Mouse (Mus musculus): Measurements from ENCODE around the gene St6gal1. TPM values are rescaled to one million over a fixed set of nuclear protein-coding genes. Genes with fewer than 3 reads are reported as not detected.
A peak's percentile ranks its signal among the peaks of the same experiment; 100 is the strongest.

Gene St6gal1
- polyA plus RNA-seq, 1 experiment: 5.7 TPM

- Histone ChIP-seq H3ac (ENCODE audit: control insufficient read depth, insufficient read length) (no peak overlapping the region), H3K27me3 (ENCODE audit: control insufficient read depth, insufficient read depth, insufficient read length) (no peaks in the 10 kb centered on the region), H3K36me3 (ENCODE audit: control insufficient read depth, insufficient read depth) (no peaks in the 10 kb centered on the region), H3K4me2 (ENCODE audit: low read depth) (no peak overlapping the region), H3K79me2 (ENCODE audit: control insufficient read depth, insufficient read depth) (no peaks in the 10 kb centered on the region), H3K4me3 (no peak overlapping the region)
- no peak for TF ChIP-seq USF1 (IDR thresholded peaks at IDR 0.05; ENCODE audit: low read depth)
- TF ChIP-seq REST (IDR thresholded peaks at IDR 0.05; ENCODE audit: insufficient read depth, insufficient read length): no peak
- TF ChIP-seq E2F4 (IDR thresholded peaks at IDR 0.05; ENCODE audit: insufficient read depth): no peak
Observed at GRCm38 (mm10) chr16:23294747-23295146, 70.2 kb downstream of the St6gal1 start.

GRCm38 (mm10) chr16:23295720-23296119 lies 71.2 kb downstream of the St6gal1 start:
- Histone ChIP-seq H3K79me2 (ENCODE audit: control insufficient read depth, insufficient read depth) (no peaks in the 10 kb centered on the region), H3ac (ENCODE audit: control insufficient read depth, insufficient read length) (no peak overlapping the region), H3K27me3 (ENCODE audit: control insufficient read depth, insufficient read depth, insufficient read length) (no peaks in the 10 kb centered on the region), H3K4me3 (no peak overlapping the region), H3K4me2 (ENCODE audit: low read depth) (peak overlapping the region; percentile 16), H3K36me3 (ENCODE audit: control insufficient read depth, insufficient read depth) (no peaks in the 10 kb centered on the region)
- TF ChIP-seq CEBPB (IDR thresholded peaks at IDR 0.05; ENCODE audit: insufficient read depth, poor library complexity, severe bottlenecking) (0 out of 2 replicates have a peak, but pooled peaks have one; percentile 4), E2F4 (IDR thresholded peaks at IDR 0.05; ENCODE audit: insufficient read depth) (no peak), REST (IDR thresholded peaks at IDR 0.05; ENCODE audit: insufficient read depth, insufficient read length) (no peak), MYOG (IDR thresholded peaks at IDR 0.05; ENCODE audit: control insufficient read depth in 1 of 3, insufficient read depth in 1 of 3, insufficient read length in 2 of 3, low read depth in 2 of 3) (peak in 1 of 3 experiments; percentile 28), POLR2A (IDR thresholded peaks at IDR 0.05; ENCODE audit: insufficient read length, low read depth) (no peak), TCF3 (IDR thresholded peaks at IDR 0.05; ENCODE audit: insufficient read length, low read depth) (no peak), MAX (IDR thresholded peaks at IDR 0.05; ENCODE audit: low read depth) (no peak), MYOD1 (IDR thresholded peaks at IDR 0.05; ENCODE audit: control insufficient read depth in 1 of 3, insufficient read length in 2 of 3, low read depth in 2 of 3) (no peak), POLR2AphosphoS2 (IDR thresholded peaks at IDR 0.05; ENCODE audit: insufficient read length, low read depth) (no peak), SRF (IDR thresholded peaks at IDR 0.05; ENCODE audit: control insufficient read depth, insufficient read length, low read depth) (no peak), USF1 (IDR thresholded peaks at IDR 0.05; ENCODE audit: low read depth) (no peak), TCF12 (IDR thresholded peaks at IDR 0.05; ENCODE audit: insufficient read depth, poor library complexity, severe bottlenecking) (no peak)

GRCm38 (mm10) chr16:23296721-23297120 lies 72.2 kb downstream of the St6gal1 start:
- no peaks in the 10 kb centered on the region for H3K27me3 ChIP-seq (ENCODE audit: control insufficient read depth, insufficient read depth, insufficient read length)

GRCm38 (mm10) chr16:23298441-23298840 lies 73.9 kb downstream of the St6gal1 start:
- Histone ChIP-seq H3K27me3 (ENCODE audit: control insufficient read depth, insufficient read depth, insufficient read length) (no peaks in the 10 kb centered on the region), H3K4me3 (no peak overlapping the region)
- TF ChIP-seq POLR2A (IDR thresholded peaks at IDR 0.05; ENCODE audit: insufficient read length, low read depth) (no peak), USF1 (IDR thresholded peaks at IDR 0.05; ENCODE audit: low read depth) (no peak), CEBPB (IDR thresholded peaks at IDR 0.05; ENCODE audit: insufficient read depth, poor library complexity, severe bottlenecking) (no peak), MAX (IDR thresholded peaks at IDR 0.05; ENCODE audit: low read depth) (no peak), MYOD1 (IDR thresholded peaks at IDR 0.05; ENCODE audit: control insufficient read depth in 1 of 3, insufficient read length in 2 of 3, low read depth in 2 of 3) (no peak), REST (IDR thresholded peaks at IDR 0.05; ENCODE audit: insufficient read depth, insufficient read length) (no peak), MYOG (IDR thresholded peaks at IDR 0.05; ENCODE audit: control insufficient read depth in 1 of 3, insufficient read depth in 1 of 3, insufficient read length in 2 of 3, low read depth in 2 of 3) (no peak)

More at GRCm38 (mm10) chr16:23296721-23297120, 72.2 kb downstream of the St6gal1 start:
- H3K79me2 ChIP-seq (ENCODE audit: control insufficient read depth, insufficient read depth): no peaks in the 10 kb centered on the region
- H3ac ChIP-seq (ENCODE audit: control insufficient read depth, insufficient read length): no peak overlapping the region
- H3K4me2 ChIP-seq (ENCODE audit: low read depth): no peak overlapping the region
- H3K36me3 ChIP-seq (ENCODE audit: control insufficient read depth, insufficient read depth): no peaks in the 10 kb centered on the region
- TF ChIP-seq MYOG (IDR thresholded peaks at IDR 0.05; ENCODE audit: control insufficient read depth in 1 of 3, insufficient read depth in 1 of 3, insufficient read length in 2 of 3, low read depth in 2 of 3): no peak
- no peak for TF ChIP-seq POLR2AphosphoS2 (IDR thresholded peaks at IDR 0.05; ENCODE audit: insufficient read length, low read depth)
- no peak for TF ChIP-seq TCF3 (IDR thresholded peaks at IDR 0.05; ENCODE audit: insufficient read length, low read depth)
- no peak for TF ChIP-seq USF1 (IDR thresholded peaks at IDR 0.05; ENCODE audit: low read depth)
- no peak for TF ChIP-seq MAX (IDR thresholded peaks at IDR 0.05; ENCODE audit: low read depth)
- TF ChIP-seq TCF12 (IDR thresholded peaks at IDR 0.05; ENCODE audit: insufficient read depth, poor library complexity, severe bottlenecking): no peak
- no peak for TF ChIP-seq SRF (IDR thresholded peaks at IDR 0.05; ENCODE audit: control insufficient read depth, insufficient read length, low read depth)
- TF ChIP-seq CEBPB (IDR thresholded peaks at IDR 0.05; ENCODE audit: insufficient read depth, poor library complexity, severe bottlenecking): no peak
- no peak for TF ChIP-seq POLR2A (IDR thresholded peaks at IDR 0.05; ENCODE audit: insufficient read length, low read depth)
- TF ChIP-seq E2F4 (IDR thresholded peaks at IDR 0.05; ENCODE audit: insufficient read depth): no peak
- no peak for TF ChIP-seq MYOD1 (IDR thresholded peaks at IDR 0.05; ENCODE audit: control insufficient read depth in 1 of 3, insufficient read length in 2 of 3, low read depth in 2 of 3)
- TF ChIP-seq REST (IDR thresholded peaks at IDR 0.05; ENCODE audit: insufficient read depth, insufficient read length): no peak
- no peak overlapping the region for H3K4me3 ChIP-seq

GRCm38 (mm10) chr16:23298911-23299310 lies 74.4 kb downstream of the St6gal1 start:
- Histone ChIP-seq H3ac (ENCODE audit: control insufficient read depth, insufficient read length) (no peak overlapping the region), H3K4me2 (ENCODE audit: low read depth) (no peak overlapping the region), H3K4me3 (no peak overlapping the region), H3K27me3 (ENCODE audit: control insufficient read depth, insufficient read depth, insufficient read length) (no peaks in the 10 kb centered on the region), H3K79me2 (ENCODE audit: control insufficient read depth, insufficient read depth) (no peaks in the 10 kb centered on the region), H3K36me3 (ENCODE audit: control insufficient read depth, insufficient read depth) (no peaks in the 10 kb centered on the region)
- no peak for TF ChIP-seq MAX (IDR thresholded peaks at IDR 0.05; ENCODE audit: low read depth)
- TF ChIP-seq USF1 (IDR thresholded peaks at IDR 0.05; ENCODE audit: low read depth): no peak
- TF ChIP-seq CEBPB (IDR thresholded peaks at IDR 0.05; ENCODE audit: insufficient read depth, poor library complexity, severe bottlenecking): no peak
- no peak for TF ChIP-seq TCF12 (IDR thresholded peaks at IDR 0.05; ENCODE audit: insufficient read depth, poor library complexity, severe bottlenecking)
- TF ChIP-seq MYOG (IDR thresholded peaks at IDR 0.05; ENCODE audit: control insufficient read depth in 1 of 3, insufficient read depth in 1 of 3, insufficient read length in 2 of 3, low read depth in 2 of 3): no peak
- no peak for TF ChIP-seq REST (IDR thresholded peaks at IDR 0.05; ENCODE audit: insufficient read depth, insufficient read length)
- no peak for TF ChIP-seq TCF3 (IDR thresholded peaks at IDR 0.05; ENCODE audit: insufficient read length, low read depth)
- no peak for TF ChIP-seq MYOD1 (IDR thresholded peaks at IDR 0.05; ENCODE audit: control insufficient read depth in 1 of 3, insufficient read length in 2 of 3, low read depth in 2 of 3)
- no peak for TF ChIP-seq E2F4 (IDR thresholded peaks at IDR 0.05; ENCODE audit: insufficient read depth)

More at GRCm38 (mm10) chr16:23298441-23298840, 73.9 kb downstream of the St6gal1 start:
- Histone ChIP-seq H3ac (ENCODE audit: control insufficient read depth, insufficient read length) (no peak overlapping the region), H3K36me3 (ENCODE audit: control insufficient read depth, insufficient read depth) (no peaks in the 10 kb centered on the region), H3K79me2 (ENCODE audit: control insufficient read depth, insufficient read depth) (no peaks in the 10 kb centered on the region), H3K4me2 (ENCODE audit: low read depth) (no peak overlapping the region)
